ENCODE assay signal across 11 mouse cellular contexts in the genomic region with DNA sequence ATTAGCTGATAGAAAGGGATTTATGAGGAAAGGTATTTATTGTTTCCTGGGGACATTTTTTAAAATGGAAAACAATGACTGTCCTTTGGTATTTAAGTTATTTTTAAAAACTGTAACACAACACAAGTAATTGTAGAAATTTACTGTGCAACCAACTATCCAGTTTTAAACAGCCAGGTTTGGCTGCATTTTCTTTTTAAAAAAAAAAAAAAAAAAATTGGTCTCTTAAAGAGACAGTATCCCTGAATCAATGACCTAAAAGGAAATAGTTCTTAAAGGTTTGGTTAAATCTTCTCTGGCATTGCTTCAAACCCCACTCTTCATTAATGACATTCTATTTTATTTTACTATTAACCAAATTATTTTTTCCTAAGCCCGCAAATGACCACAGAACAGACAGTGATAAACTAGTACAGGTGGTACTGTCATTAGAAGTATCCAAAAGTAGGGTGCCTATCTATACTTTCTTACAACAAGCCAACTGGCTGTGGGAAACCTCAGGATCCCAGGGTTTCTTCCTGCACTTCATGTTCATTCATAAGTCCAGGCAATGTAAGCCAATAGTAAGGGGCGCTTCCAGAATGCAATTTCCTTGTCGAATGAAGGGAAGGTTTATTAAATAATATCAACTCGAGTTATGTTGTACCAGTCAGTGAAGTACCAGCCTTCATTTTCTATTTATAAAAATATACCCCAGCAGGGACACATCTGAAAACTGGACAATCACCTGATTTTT. TPM values are rescaled to one million over a fixed set of nuclear protein-coding genes. Genes with fewer than 3 reads are reported as not detected.
DNase-seq lines count a peak whose midpoint lies in the region; ATAC-seq and TF ChIP-seq lines count a peak whose summit lies in the region.
"Had no signal": no experiment of that assay in that cellular context is flagged by ENCODE, and none has a peak within 500 bp of the region (broad histone marks: within the 10 kb centered on the region; RNA-seq: fewer than 3 reads in every experiment).

No protein-coding gene starts in this region.

- ATAC-seq in lung, embryonic 14.5 days (ENCODE audit: insufficient read depth) = no peak
- ATAC-seq in embryonic facial prominence, embryonic 11.5 days (replicated peaks; ENCODE audit: insufficient number of reproducible peaks, low FRiP score, low TSS enrichment, low read depth) = no peak
- no peak for ATAC-seq in hindbrain, postnatal 0 days
- no peak for ATAC-seq in midbrain, embryonic 15.5 days (replicated peaks)

- peaks cover 22% of the 10 kb centered on the region for H3K27me3 ChIP-seq in lung, embryonic 14.5 days (ENCODE audit: insufficient read depth, low read length)
- H3K27me3 ChIP-seq in embryonic facial prominence, embryonic 11.5 days (ENCODE audit: control insufficient read depth, insufficient read depth, low read length) = no peaks in the 10 kb centered on the region
- peaks cover 3% of the 10 kb centered on the region; the same call in 1 of the 2 replicates for H3K27me3 ChIP-seq in hindbrain, postnatal 0 days (ENCODE audit: insufficient read depth, low read length)
- H3K27me3 ChIP-seq in midbrain, embryonic 15.5 days (replicated peaks) = peaks cover 13% of the 10 kb centered on the region

- peak overlapping the region; percentile 46 for H3K4me3 ChIP-seq in lung, embryonic 14.5 days (ENCODE audit: low read depth, low read length)
- H3K4me3 ChIP-seq in lung, adult 2 months (replicated peaks; ENCODE audit: extremely low read depth, low read depth, low read length) = no peak overlapping the region
- H3K4me3 ChIP-seq in embryonic facial prominence, embryonic 11.5 days (ENCODE audit: low read depth, low read length) = peak overlapping the region; percentile 53
- H3K4me3 ChIP-seq in hindbrain, postnatal 0 days (ENCODE audit: low read length) = no peak overlapping the region; the same call in 1 of the 2 replicates
- no peak overlapping the region for H3K4me3 ChIP-seq in midbrain, embryonic 15.5 days
- H3K4me3 ChIP-seq: myocyte had no signal

- no peak for TF ChIP-seq CTCF in lung, embryonic 14.5 days (IDR thresholded peaks at IDR 0.05; ENCODE audit: low read depth)
- no peak for TF ChIP-seq CTCF in lung, adult 2 months (IDR thresholded peaks at IDR 0.05; ENCODE audit: insufficient read depth, low read length)
- TF ChIP-seq CTCF in hindbrain, postnatal 0 days (IDR thresholded peaks at IDR 0.05; ENCODE audit: low read depth) = no peak

- DNase-seq in lung, embryonic 14.5 days = no peak
- no peak for DNase-seq in lung, adult 2 months
- peak; percentile 50 for DNase-seq in embryonic facial prominence, embryonic 11.5 days (ENCODE audit: low spot score)
- DNase-seq in hindbrain, postnatal 0 days (ENCODE audit: low spot score) = no peak
- DNase-seq in thymus, postnatal 10 days (ENCODE audit: low spot score in 2 of 2) = no peak
- DNase-seq in gastrocnemius, postnatal 14 days = no peak
- DNase-seq: cerebellum, adult 2 months; gastrocnemius, postnatal 10 days; layer of hippocampus, postnatal 36 days had no signal

- no peaks in the 10 kb centered on the region for H3K4me1 ChIP-seq in lung, embryonic 14.5 days (ENCODE audit: insufficient read depth)
- H3K4me1 ChIP-seq in lung, adult 2 months (ENCODE audit: control insufficient read depth, insufficient read depth, low read length) = no peaks in the 10 kb centered on the region
- no peaks in the 10 kb centered on the region for H3K4me1 ChIP-seq in embryonic facial prominence, embryonic 11.5 days (ENCODE audit: control insufficient read depth, insufficient read depth, low read length)
- H3K4me1 ChIP-seq in hindbrain, postnatal 0 days (ENCODE audit: insufficient read depth, low read length) = no peaks in the 10 kb centered on the region
- H3K4me1 ChIP-seq in midbrain, embryonic 15.5 days = peaks cover 25% of the 10 kb centered on the region

- peak overlapping the region; percentile 78 for H3K4me2 ChIP-seq in lung, embryonic 14.5 days
- peak overlapping the region; percentile 63 for H3K4me2 ChIP-seq in embryonic facial prominence, embryonic 11.5 days (ENCODE audit: low read depth, low read length)
- peak overlapping the region; percentile 59; the same call in 1 of the 2 replicates for H3K4me2 ChIP-seq in hindbrain, postnatal 0 days (ENCODE audit: low read depth, low read length)
- H3K4me2 ChIP-seq in midbrain, embryonic 15.5 days = peak overlapping the region; percentile 47; the same call in 1 of the 2 replicates

- intact Hi-C loops in gastrocnemius, postnatal 14 days (cut with DNase I; ENCODE audit: low total_unique reads) = no loop called here

- no peak overlapping the region for H3K27ac ChIP-seq in lung, embryonic 14.5 days (ENCODE audit: low read depth)
- H3K27ac ChIP-seq in embryonic facial prominence, embryonic 11.5 days (replicated peaks; ENCODE audit: low read depth, low read length) = no peak overlapping the region
- H3K27ac ChIP-seq in hindbrain, postnatal 0 days = no peak overlapping the region
- no peak overlapping the region for H3K27ac ChIP-seq in midbrain, embryonic 15.5 days

- 22% methylated on average over 4 of the region's 4 CpGs for WGBS in lung, embryonic 14.5 days
- WGBS in lung, adult 2 months = 27% methylated on average over 4 of the region's 4 CpGs
- WGBS in embryonic facial prominence, embryonic 11.5 days = 31% methylated on average over 4 of the region's 4 CpGs
- WGBS in hindbrain, postnatal 0 days = 43% methylated on average over 4 of the region's 4 CpGs
- WGBS in midbrain, embryonic 15.5 days = 37% methylated on average over 4 of the region's 4 CpGs

- no peaks in the 10 kb centered on the region for H3K36me3 ChIP-seq in lung, embryonic 14.5 days (ENCODE audit: insufficient read depth)
- no peaks in the 10 kb centered on the region for H3K36me3 ChIP-seq in embryonic facial prominence, embryonic 11.5 days (replicated peaks; ENCODE audit: control insufficient read depth, insufficient read depth, low read depth, low read length)
- no peaks in the 10 kb centered on the region for H3K36me3 ChIP-seq in hindbrain, postnatal 0 days (ENCODE audit: insufficient read depth, low read length)
- no peaks in the 10 kb centered on the region for H3K36me3 ChIP-seq in midbrain, embryonic 15.5 days (replicated peaks)

- peak overlapping the region; percentile 53; the same call in 1 of the 2 replicates for H3K9ac ChIP-seq in lung, embryonic 14.5 days
- H3K9ac ChIP-seq in embryonic facial prominence, embryonic 11.5 days (replicated peaks; ENCODE audit: low read length) = peak overlapping the region; percentile 1; the same call in 1 of the 2 replicates
- no peak overlapping the region for H3K9ac ChIP-seq in hindbrain, postnatal 0 days (replicated peaks; ENCODE audit: low read length)
- no peak overlapping the region for H3K9ac ChIP-seq in midbrain, embryonic 15.5 days

- H3K9me3 ChIP-seq in lung, embryonic 14.5 days (ENCODE audit: low read depth, low read length) = no peaks in the 10 kb centered on the region
- H3K9me3 ChIP-seq in embryonic facial prominence, embryonic 11.5 days (replicated peaks; ENCODE audit: control insufficient read depth, low read length) = no peaks in the 10 kb centered on the region
- no peaks in the 10 kb centered on the region for H3K9me3 ChIP-seq in hindbrain, postnatal 0 days (ENCODE audit: low read length)
- H3K9me3 ChIP-seq in midbrain, embryonic 15.5 days = no peaks in the 10 kb centered on the region

- TF ChIP-seq POLR2A in lung, adult 2 months (IDR thresholded peaks at IDR 0.05; ENCODE audit: borderline replicate concordance, extremely low read depth, low read depth, low read length) = no peak

RNA-seq across cellular contexts. Expression of gene Lin28b, which starts 17.8 kb away (rescaled TPM):
- 0.99 and 1.6 TPM in 2 replicates for polyA plus RNA-seq in lung, embryonic 14.5 days (2014; fragmentation: Nextera tagmentation; extraction: Ambion mirVana)
- polyA plus RNA-seq in lung, adult 2 months (2012; rRNA removed) = not detected in 2 replicates
- 13.6 and 14.7 TPM in 2 replicates for polyA plus RNA-seq in embryonic facial prominence, embryonic 11.5 days (2014; fragmentation: Nextera tagmentation; extraction: Ambion mirVana)
- 6.7 and 8.0 TPM in 2 replicates for total RNA-seq in hindbrain, postnatal 0 days (2014; rRNA removed)
- polyA plus RNA-seq in hindbrain, postnatal 0 days (2015; fragmentation: Nextera tagmentation; extraction: Ambion mirVana) = 3.6 and 4.5 TPM in 2 replicates
- polyA plus RNA-seq in midbrain, embryonic 15.5 days (2015; fragmentation: Nextera tagmentation; extraction: Ambion mirVana) = 8.7 and 9.0 TPM in 2 replicates
- not detected for total RNA-seq in gastrocnemius, postnatal 14 days (2021)
- total RNA-seq: gastrocnemius, postnatal 10 days had no signal

Comparison
In these comparisons a context has a peak if more than half of its experiments do, and no peak if none do; other contexts are left out.
1. H3K4me3 ChIP-seq: peak in lung, embryonic 14.5 days (single experiment) and embryonic facial prominence, embryonic 11.5 days (single experiment); none in lung, adult 2 months (single experiment), hindbrain, postnatal 0 days (single experiment) and midbrain, embryonic 15.5 days (single experiment).
2. H3K9ac ChIP-seq: peak in lung, embryonic 14.5 days (single experiment) and embryonic facial prominence, embryonic 11.5 days (single experiment); none in hindbrain, postnatal 0 days (single experiment) and midbrain, embryonic 15.5 days (single experiment).
3. Peak in every context shown above with its lines, with median percentiles within 50 percentile points of each other: H3K4me2 ChIP-seq.